Mouse (Mus musculus) kidney, postnatal 10 days (tissue): ENCODE results near the gene Vwa8.

Experiments
- DNase-seq: peaks from one replicate; pipeline ENCODE4 v3.0.0; 2021; ENCODE audit warnings: mixed read lengths

The Vwa8 gene

GRCm38 (mm10) chr14:79196711-79197110, 347.9 kb downstream of the Vwa8 start:
- DNase-seq, result no peak

GRCm38 (mm10) chr14:79198066-79198465, 349.2 kb downstream of the Vwa8 start:
- DNase-seq, result no peak

GRCm38 (mm10) chr14:79200133-79200891, 351.5 kb downstream of the Vwa8 start:
- no peak for DNase-seq

GRCm38 (mm10) chr14:79200892-79201285, 352.0 kb downstream of the Vwa8 start:
- DNase-seq, result no peak

DNA sequence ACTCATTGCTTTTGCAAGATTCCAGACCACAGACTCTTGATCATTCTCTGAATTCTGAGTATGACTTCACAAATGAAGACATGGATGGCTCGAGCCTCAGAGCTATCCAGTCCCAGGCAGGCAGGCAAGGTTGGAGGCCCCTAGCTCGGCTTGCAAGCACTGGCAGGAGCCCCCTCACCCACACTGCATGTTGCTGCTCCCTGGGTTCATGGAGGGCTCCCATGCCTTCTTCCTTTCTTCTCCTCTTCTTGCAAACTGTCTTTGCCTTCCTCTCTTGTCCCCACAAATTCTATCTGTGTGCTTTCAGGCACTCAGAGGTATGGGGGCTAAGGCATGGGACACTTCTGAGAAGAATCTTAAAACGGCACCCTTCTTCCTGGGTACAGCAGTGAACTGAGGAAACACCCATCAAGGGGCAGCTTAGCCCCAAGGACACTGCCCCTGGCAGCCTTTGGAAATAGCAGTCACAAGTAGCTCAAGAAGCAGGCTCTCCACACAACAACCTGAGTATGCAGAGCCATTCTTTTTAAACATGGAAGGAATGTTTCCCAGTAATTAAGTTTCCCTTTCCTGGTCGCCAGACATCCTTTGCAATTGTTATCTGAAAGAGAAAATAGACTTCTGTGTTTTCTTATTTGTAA, 354.0 kb downstream of the Vwa8 start:
- DNase-seq, result no peak

GRCm38 (mm10) chr14:79203496-79204158, 354.8 kb downstream of the Vwa8 start:
- no peak for DNase-seq

DNA sequence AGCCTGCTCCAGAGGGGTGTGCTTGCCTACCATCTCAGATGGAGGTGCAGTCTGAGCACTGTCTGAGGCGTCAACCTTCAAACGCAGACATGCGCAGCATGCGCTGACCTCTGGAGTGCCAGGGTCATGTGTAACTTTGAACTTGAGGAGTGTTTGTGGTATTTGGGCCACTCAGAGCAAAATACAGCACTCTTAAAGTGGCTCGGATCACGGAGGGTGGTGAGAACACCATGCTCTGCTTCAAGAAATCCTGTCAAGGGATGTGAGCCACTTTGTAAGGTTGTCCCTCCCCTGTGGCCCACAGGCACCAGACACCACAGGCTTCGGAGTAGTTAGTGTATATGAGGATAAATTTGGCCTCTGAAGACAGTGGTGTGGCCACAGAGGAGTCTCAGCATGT, 356.0 kb downstream of the Vwa8 start:
- no peak for DNase-seq

- peak; percentile 91 for DNase-seq
Observed at GRCm38 (mm10) chr14:79206210-79206609, 357.4 kb downstream of the Vwa8 start.

DNA sequence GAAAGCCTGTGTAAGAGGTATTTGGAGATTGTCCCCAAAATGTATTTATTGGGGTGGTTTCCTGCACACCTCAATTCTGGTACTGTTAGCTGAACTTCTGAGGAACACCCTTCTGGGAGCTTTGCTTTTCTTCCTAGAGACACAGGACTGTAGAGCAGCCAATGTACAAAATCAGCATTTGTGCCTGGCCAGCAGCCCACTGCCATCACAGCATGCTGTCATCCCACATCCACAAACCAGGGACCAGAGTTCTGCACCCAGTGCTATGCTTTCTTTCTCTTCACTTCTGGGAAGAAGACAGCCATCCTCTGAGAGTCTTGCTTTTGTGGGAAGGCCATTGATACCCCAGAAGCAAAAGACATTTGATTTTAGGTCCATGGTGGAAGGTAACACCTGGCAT, 359.6 kb downstream of the Vwa8 start:
- DNase-seq, result no peak

DNA sequence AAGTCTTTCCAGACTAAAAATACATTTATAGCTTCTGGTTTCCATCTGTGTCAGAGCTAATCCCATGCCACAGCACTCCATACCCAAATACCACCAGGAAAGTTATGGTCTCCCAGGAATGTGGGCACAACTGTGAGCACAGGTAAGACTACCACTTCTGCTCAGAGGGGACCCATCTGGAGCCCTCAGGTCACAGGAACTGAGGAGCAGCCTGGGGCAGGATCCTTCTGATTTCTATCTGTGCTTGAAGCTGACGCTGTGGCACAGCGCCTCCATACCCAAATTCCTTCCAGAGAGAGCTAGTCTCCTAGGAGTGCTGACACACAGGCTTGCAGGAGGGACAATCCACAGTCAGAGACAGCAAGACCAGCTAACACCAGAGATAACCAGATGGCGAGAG, 361.0 kb downstream of the Vwa8 start:
- no peak for DNase-seq

DNA sequence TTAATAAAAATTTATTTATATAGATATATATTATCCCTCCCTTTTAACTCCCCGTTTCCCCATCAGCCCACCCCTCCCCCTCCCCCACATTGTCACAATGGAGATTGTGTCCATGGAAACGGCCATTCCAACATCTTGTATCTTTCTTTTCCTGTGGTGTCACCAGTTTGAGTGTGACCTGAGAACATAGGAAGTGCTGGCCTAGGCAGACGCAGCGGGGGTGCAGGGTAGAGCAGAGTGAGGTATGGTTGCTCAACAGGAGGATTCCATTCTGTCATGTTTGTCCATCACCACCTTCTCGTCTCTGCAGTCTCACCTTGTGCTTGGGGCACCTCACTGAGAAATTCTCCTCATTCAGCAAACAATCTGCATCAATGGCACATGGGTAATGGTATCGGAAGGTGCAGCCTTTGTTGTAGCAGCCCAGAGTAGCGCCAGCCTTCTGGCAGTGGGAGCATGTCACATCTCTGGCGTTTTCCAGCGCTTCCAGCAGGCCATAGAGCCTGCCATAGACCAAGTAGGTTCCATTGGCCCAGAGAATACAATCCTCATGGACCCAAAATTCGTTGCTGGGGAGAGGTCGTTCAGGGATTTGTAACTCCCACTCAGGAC, 363.6 kb downstream of the Vwa8 start:
- no peak for DNase-seq

- DNase-seq, result no peak
Observed at GRCm38 (mm10) chr14:79214129-79214528, 365.3 kb downstream of the Vwa8 start.

DNA sequence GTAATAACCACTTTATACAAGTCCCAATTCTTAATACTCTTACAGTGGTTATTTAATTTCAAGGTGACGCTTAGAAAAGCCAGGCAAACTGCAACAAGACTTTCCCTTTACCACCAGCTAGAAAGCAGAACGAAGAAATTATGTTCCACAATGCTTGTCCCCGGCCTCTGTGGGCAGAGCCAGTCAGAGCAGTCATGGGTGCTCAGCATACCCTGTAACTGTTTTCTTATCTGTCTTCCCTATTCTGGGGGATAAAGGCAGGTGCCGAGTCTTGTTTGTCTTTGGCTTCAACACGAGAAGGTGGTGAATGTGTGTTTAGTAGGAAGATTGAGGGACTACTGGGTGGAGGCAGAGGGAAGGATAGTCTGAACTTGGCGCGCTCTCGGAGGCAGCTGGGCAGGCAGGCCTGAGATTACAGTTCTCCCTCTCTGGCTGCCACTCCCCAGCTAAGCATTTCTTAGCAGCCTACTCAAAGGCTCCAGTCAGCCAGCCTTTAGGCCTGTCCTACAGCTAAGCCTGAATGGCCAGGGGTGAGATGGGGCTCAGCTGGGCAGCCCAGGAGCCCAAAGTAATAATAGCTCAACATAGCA, 365.9 kb downstream of the Vwa8 start:
- no peak for DNase-seq

- DNase-seq, result no peak
Observed at GRCm38 (mm10) chr14:79216366-79216765, 367.5 kb downstream of the Vwa8 start.

GRCm38 (mm10) chr14:79223431-79224036, 374.7 kb downstream of the Vwa8 start:
- no peak for DNase-seq

GRCm38 (mm10) chr14:79225458-79225857, 376.6 kb downstream of the Vwa8 start:
- no peak for DNase-seq

DNA sequence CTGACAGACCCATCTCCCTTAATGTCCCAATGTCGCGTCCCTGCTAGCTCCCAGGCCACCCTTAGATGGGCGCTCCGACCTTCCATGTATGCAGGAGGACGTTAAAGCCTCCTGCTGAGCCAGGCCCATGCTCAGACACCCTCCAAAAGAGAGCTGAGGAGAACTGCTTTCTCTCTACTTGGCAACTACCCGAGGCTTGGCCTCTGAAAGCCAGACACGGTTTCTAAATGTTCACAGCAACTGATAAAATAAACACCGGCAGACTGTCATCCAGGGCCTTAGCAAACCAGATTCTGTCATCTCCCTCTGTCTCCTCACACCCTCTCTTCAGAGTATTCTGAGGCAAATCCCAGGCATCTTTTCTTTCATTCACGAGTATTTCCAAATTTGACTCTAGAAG, 377.2 kb downstream of the Vwa8 start:
- DNase-seq, result no peak

DNA sequence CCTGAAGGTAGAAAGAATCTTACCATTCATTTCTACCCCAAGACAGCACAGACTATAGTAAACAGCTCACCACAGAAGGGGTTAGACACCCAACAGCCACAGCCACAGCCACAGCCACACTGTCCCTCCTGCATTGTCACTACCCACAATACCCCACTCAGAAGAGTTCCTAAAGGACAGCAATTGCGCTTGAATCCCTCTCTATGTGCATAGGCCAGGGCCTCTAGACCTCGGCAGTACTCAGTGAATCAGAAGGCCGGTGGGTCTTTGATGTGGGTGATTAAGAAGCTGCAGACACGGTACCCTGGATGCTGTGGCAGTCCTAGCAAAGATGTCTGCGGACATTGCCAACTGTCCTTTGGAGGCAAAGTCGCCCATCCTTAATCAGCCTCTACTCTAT, 377.9 kb downstream of the Vwa8 start:
- DNase-seq, result no peak

DNA sequence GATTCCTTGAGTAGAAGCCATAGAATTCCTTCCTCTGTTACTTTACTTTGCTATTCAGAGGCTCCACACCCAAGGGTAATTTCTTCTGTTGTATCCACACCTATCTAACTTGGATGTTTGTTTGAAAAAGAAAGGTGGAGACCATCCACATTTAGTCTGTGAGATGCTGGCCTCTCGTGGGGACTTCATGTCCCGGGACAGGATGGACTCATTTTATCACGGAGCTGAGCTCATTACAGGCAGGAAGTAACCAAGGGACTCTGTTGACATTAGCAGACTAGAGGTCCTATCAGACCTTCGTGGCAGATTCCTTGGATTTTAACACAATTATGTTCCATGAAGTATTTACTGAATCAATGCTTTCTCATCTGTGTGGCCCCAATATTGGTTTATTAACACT, 379.1 kb downstream of the Vwa8 start:
- DNase-seq, result no peak

GRCm38 (mm10) chr14:79231677-79232076, 382.8 kb downstream of the Vwa8 start:
- no peak for DNase-seq

GRCm38 (mm10) chr14:79233697-79234096, 384.8 kb downstream of the Vwa8 start:
- DNase-seq, result no peak

- no peak for DNase-seq
Observed at GRCm38 (mm10) chr14:79234513-79234912, 385.7 kb downstream of the Vwa8 start.

GRCm38 (mm10) chr14:79235157-79235556, 386.3 kb downstream of the Vwa8 start:
- no peak for DNase-seq
